Mouse (Mus musculus): ENCODE measurements at regions not wholly inside any gene's neighbourhood (a gene's known extent, or its start where the extent isn't known, plus 50 kb on each side); places are given as distances from the start of the nearest gene placed in this dataset.

- DNase-seq, result no peak
These were observed 132.2 kb upstream of the B3gat2 start for GRCm38 (mm10) chr1:23629366-23629765.

DNA sequence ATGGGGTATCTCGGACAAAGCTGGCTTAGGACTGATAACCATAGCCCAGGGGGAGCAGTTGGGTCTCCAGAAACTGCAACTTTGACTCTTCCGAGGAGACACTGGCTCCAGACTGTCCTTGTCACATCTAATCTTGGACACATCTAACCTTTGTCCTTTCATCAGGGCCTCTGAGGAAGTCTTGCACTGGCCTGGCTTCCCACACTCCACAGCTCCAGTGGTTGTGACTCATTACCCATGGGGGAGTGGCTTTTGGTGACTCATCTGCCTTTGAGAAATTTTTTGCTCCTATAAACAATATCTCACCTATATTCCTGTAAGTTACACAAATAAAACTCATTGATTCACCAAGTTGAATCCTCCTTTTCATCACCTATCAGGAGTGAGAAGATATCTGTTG lies 116.5 kb upstream of the B3gat2 start:
- no peak for DNase-seq

DNA sequence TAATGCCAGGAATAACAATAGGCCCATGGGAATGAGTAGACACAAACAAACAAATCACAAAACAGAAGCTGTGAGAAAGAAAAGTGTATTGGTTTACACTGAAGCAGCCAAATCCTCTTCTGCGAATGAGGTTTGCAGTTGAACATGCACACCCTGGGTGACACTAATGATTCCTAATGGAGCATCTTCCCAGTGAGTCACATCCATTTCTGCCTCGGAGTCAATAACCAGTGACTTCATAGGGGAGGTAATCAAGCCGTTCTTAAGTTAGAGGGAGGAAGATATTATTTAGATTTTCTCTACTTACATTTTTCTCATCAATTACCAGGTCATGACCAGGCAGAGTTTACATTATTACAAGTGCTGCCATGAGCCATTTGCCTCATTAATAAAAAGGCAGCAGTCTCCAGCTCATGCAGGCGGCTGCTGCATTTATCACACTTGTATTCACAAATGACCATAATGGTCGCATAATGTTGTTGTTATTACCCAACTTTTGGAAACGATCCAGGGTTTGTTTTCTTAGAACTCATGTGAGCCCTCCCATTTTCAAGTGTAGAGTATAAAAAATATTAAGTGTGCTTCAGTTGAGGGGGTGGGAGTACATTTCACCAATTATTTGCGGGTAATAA lies 112.6 kb upstream of the B3gat2 start:
- DNase-seq, result no peak

GRCm38 (mm10) chr1:23649886-23650285 lies 111.7 kb upstream of the B3gat2 start:
- no peak for DNase-seq

GRCm38 (mm10) chr1:23653628-23654027 lies 107.9 kb upstream of the B3gat2 start:
- no peak for DNase-seq

DNA sequence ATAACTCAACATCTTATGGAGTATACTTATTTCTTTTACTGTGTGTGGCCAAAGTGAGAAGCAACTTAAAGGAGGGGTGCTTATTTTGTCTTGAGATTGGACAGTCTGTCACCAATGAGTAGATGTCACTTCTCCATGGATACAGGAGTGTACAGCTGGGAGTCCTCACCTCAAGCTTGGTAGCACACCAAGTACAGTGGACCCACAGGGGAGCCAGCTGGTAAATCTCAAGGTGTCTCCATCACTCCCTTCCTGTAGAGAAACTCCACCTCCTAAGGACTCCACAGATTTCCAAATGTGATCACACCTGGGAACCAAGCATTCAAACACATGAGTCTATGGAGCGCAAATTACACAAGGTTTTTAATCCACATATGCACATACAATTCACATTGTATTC lies 105.8 kb upstream of the B3gat2 start:
- no peak for DNase-seq

- DNase-seq, result peak; percentile 9
These were observed 105.3 kb upstream of the B3gat2 start for GRCm38 (mm10) chr1:23656302-23656701.

- no peak for DNase-seq
These were observed 104.8 kb upstream of the B3gat2 start for GRCm38 (mm10) chr1:23656718-23657117.

DNA sequence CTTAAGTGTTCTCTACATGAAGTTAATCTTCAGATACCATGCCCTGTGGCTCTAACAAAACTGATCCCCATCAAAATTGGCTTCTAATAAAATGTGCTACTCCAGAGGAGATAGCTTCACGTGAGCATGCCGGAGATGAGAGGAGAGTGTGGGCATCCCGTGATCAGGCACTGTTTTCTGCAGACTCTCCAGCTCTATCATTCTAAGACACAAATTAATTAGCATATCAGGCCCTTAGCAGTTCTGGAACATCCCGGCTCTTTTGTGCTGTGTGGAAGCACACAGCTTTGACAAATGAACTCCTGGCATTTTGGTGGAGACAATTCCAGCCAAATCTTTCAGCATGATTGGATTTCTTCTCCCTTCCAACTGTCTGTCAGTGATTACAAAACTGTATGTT lies 91.0 kb upstream of the B3gat2 start:
- DNase-seq, result no peak

- DNase-seq, result no peak
These were observed 87.2 kb upstream of the B3gat2 start for GRCm38 (mm10) chr1:23674357-23674756.

DNA sequence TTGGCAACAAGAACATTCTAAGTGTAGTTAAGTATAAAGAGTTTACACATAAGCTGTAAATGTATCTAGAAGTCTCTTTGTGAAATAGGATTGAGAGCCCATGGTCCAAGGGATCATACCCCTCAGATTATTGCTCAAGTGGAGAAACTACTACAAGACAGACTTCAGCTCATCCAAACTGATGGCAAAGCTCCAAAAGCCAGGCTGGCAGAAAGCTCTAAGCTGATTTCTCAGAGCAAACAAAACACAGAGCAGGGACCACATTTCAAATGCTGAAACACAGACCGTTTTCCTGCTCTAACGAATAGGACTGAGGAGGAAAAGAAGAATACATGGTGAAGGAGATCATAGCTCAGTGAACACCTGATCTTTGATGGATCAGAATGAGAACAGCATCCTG lies 85.3 kb upstream of the B3gat2 start:
- DNase-seq, result no peak

GRCm38 (mm10) chr1:23689398-23689797 lies 72.2 kb upstream of the B3gat2 start:
- no peak for DNase-seq

DNA sequence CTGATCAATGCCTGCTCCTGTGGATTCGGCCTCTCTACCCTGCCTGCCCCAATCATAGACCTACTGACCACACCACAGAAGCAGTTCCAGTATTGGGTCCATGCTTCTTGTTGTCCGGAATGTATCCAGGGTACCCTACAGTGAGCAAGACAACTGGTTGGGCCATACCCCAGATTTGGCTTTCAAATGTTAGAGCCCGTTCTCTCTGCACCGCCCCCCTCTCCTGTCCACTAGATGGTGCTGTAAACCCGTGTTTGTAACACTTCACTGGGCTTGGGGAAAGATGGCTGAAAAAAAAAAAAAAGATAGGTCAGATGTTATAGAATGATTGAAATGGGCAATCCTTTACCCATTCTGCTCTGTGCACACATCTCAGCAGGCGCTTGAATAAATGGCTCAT lies 56.1 kb upstream of the B3gat2 start:
- peak; percentile 60 for DNase-seq

GRCm38 (mm10) chr1:23706450-23706849 lies 55.1 kb upstream of the B3gat2 start:
- no peak for DNase-seq

All from right cerebral cortex, postnatal 14 days (tissue).